Mouse (Mus musculus) cerebellum, adult 2 months (tissue): ENCODE measurements at regions not wholly inside any gene's neighbourhood (a gene's known extent, or its start where the extent isn't known, plus 50 kb on each side); places are given as distances from the start of the nearest gene placed in this dataset.

ENCODE experiments used
- DNase-seq, 2 experiments: peaks; one replicate each; pipeline ENCODE4 v3.0.0; 2021
- H3K27ac ChIP-seq: fragments of 200-500 bp; 2 replicates; pipeline ENCODE4 v1.5.1; 2012; ENCODE audit warnings: low read length, control low read depth, inconsistent platforms; ENCODE audit not compliant: insufficient read depth
- H3K27me3 ChIP-seq: fragments of 200-500 bp; 2 replicates; pipeline ENCODE4 v1.6.1; 2012; ENCODE audit warnings: inconsistent platforms, mild to moderate bottlenecking, low read length, moderate library complexity; ENCODE audit not compliant: control insufficient read depth, insufficient read depth
- H3K4me1 ChIP-seq: fragments of 200-500 bp; 2 replicates; pipeline ENCODE4 v1.6.1; 2011; ENCODE audit warnings: low read length; ENCODE audit not compliant: control insufficient read depth, insufficient read depth
- H3K4me3 ChIP-seq: fragments of 200-500 bp; replicated peaks from 2 replicates; pipeline ENCODE3; 2011; ENCODE audit warnings: mild to moderate bottlenecking, low read depth, low read length, control low read depth; ENCODE audit not compliant: insufficient read depth
- CTCF ChIP-seq: fragments of 200-500 bp; IDR thresholded peaks from 2 replicates; pipeline ENCODE4 v1.5.1; 2011; ENCODE audit warnings: low read depth, mild to moderate bottlenecking, control low read depth, low read length, moderate library complexity, borderline replicate concordance; ENCODE audit not compliant: insufficient read depth
- POLR2A ChIP-seq: fragments of 200-500 bp; IDR thresholded peaks from 2 replicates; pipeline ENCODE4 v1.6.1; 2011; ENCODE audit warnings: low read length, control low read depth, borderline replicate concordance; ENCODE audit not compliant: insufficient read depth
- WGBS: fragments of 180-500 bp; shearing (Covaris S2); methylation state at CpG from one replicate; pipeline ENCODE4 v1.1.7; 2018; 5-methylcytosine and 5-hydroxymethylcytosine counted together

GRCm38 (mm10) chr7:31208237-31209054 lies 52.8 kb upstream of the Gramd1a start:
- H3K4me3 ChIP-seq = peak overlapping the region; percentile 74
- no peaks in the 10 kb centered on the region for H3K27me3 ChIP-seq
- 41% methylated on average over 34 of the region's 34 CpGs for WGBS
- no peaks in the 10 kb centered on the region for H3K4me1 ChIP-seq
- TF ChIP-seq POLR2A (peak; percentile 50; the same call in 1 of the 2 replicates), CTCF (no peak)
- 0 out of 2 replicates have a peak overlapping the region, but pooled peaks have one; percentile 18 for H3K27ac ChIP-seq
- DNase-seq = peak; percentile 73 to 77

DNA sequence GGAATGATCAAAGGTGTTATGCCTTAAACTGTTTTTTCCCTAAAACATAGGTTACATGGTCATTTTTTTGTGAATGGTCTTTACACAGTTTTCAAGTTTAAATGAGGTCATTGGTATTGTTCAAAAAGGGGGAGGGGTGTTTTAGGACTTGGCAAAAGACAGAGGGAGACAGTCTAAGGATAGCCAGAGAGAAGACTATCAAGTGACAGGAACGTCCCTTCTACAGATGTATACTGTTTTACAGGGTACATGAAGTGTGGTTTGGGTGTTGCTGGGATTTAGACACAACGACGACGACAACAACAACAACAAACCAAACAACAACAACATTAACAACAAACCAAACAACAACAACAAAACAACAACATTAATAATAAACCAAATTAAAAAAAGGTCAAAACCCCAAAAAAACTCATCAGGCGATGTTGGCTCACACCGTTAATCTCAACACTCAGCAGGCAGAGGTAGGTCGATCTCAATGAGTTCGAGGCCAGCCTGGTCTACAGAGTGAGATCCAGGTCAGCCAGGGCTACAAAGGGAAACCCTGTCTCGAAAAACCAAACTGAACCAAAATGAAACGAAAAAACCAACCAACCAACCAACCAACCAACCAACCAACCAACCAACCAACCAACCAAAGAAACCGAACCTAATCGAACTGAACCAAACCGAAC lies 52.0 kb upstream of the Gramd1a start:
- DNase-seq = no peak
- Histone ChIP-seq H3K4me1 (no peaks in the 10 kb centered on the region), H3K27ac (no peak overlapping the region), H3K27me3 (no peaks in the 10 kb centered on the region), H3K4me3 (peak overlapping the region; percentile 74)
- TF ChIP-seq POLR2A (no peak), CTCF (no peak)
- 64% methylated on average over 13 of the region's 13 CpGs for WGBS
